Mouse (Mus musculus) embryo, embryonic 11.5 days (tissue): ENCODE measurements around the gene Abr.
A peak's percentile ranks its signal among the peaks of the same experiment; 100 is the strongest.

ENCODE experiments used
- DNase-seq: peaks from one replicate; pipeline ENCODE4 v3.0.0-alpha.2; 2012; ENCODE audit warnings: low read depth, low spot score

Gene Abr

GRCm38 (mm10) chr11:76415001-76415400, 207.1 kb downstream of the Abr start:
- no peak for DNase-seq

DNA sequence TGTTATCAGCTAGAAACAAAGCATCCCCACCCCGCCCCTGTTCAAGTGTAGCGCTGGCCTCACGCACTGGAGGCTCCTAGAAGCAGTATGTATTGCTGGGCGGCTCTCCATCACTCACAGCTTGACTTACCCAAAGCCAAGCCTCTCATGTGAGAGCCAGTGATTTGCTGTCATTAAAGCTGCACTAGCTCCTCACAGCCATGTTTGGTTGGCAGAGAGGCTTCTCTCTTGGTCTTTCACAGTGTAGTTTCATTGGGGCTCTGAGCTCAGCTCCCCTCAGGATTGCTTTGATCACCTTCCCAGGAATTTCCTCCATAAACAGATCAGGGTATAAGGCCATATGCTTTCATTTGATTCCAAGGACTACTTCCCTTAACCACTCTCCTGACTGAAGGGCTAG, 208.9 kb downstream of the Abr start:
- DNase-seq, result no peak

DNA sequence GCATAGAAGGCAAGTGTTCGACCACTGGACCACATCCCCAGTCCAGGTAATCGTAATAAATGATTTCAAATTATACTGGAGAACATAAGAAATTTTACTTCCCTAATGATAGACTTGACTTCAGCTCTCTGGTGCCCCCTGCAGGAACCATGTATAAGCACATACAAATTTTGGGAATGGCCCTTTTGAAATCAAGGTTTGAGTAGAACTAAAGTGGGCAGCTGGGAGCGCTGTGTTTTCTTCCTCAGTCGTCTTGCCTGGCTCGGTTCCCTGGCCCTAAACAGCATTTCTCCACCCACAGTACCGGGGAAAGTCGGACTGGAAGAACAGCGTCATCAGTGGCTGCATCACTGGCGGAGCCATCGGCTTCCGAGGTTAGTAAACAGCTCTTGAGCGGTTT, 211.3 kb downstream of the Abr start:
- DNase-seq, result peak; percentile 49

DNA sequence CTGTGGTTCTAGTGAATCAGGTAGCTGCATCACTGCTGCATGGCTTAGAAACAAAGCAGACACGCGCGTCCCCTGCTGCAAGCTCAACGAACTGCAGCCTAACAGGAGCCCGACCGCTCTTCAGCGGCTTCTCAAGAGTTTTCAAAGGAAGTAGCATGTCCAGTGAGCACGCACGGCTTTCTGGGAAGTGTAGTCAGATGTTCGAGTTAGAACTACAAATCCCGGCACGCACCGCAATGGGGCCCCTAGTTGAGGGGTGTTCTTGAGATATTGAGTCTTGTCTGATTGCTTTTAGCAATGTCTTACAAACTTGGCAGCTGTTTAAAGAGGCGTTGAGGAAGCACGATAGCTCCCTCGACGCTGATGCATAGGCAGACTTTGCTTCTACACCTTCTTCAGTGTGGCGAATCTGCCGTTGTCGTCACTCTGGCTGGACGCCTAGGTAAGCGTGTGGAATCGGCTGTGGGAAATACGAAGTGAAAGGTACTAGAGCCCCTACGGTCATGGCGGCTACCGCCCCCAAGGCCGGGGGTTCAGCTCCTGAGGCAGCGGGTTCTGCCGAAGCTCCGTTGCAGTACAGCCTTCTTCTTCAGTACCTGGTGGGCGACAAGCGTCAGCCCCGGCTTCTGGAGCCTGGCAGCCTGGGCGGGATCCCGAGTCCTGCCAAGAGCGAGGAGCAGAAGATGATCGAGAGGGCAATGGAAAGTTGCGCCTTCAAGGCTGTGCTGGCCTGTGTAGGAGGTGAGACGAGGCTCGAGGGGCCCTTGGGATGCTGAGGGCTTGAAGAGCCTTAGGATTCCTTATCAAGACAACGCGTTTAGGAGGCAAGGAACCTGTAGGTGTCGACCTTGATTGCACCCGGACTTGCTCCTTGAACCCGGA, 215.2 kb downstream of the Abr start, which contains the start of gene Timm22:
TSS of gene Timm22 (plus strand) at position 251 of the 882 bp plus-strand sequence.
- peak; percentile 98 for DNase-seq

- DNase-seq, result no peak
These were observed 216.4 kb downstream of the Abr start for GRCm38 (mm10) chr11:76405626-76406264.

DNA sequence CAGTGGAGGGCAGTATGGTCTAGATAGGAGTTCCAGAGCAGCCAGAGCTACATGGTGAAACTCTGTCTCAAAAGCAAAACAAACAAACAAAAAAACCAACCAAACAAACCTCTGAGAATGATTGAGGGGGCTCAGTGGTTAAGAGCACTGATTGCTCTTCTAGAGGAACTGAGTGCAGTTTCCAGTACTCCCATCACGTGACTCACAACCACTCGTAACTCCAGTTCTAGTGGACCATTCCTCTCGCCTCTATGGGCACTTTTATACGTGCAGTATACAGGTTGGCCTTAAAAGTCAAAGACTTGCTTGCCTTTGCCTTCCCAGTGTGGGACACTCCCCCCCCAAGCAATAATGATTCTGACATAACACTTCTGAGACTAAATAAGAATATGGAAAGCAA, 217.0 kb downstream of the Abr start:
- no peak for DNase-seq

DNA sequence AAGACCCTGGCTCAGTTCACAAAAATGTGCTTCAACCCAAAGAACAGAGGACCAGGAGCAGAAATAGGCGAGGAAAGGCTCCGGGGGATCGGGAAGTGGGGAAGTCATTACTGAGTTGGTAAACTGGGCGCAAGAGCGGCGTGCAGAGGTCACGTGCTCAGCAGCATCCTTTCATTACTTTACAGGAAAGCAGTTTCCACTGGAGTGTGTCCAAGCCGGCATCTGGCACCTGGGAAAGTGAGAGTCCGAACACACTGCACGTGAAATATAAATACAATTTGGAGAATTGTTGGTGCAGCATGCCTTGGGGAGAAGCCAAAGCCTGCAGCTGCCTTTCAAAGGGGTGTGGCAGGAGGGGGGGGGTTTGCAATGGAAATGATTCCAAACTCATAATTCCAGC, 220.7 kb downstream of the Abr start:
- DNase-seq, result no peak

- no peak for DNase-seq
These were observed 222.4 kb downstream of the Abr start for GRCm38 (mm10) chr11:76399587-76400330.

- DNase-seq, result peak; percentile 84
These were observed 223.1 kb downstream of the Abr start, which contains the start of gene Nxn for GRCm38 (mm10) chr11:76398798-76399586. Nxn (minus strand) TSS chr11:76399140.

DNA sequence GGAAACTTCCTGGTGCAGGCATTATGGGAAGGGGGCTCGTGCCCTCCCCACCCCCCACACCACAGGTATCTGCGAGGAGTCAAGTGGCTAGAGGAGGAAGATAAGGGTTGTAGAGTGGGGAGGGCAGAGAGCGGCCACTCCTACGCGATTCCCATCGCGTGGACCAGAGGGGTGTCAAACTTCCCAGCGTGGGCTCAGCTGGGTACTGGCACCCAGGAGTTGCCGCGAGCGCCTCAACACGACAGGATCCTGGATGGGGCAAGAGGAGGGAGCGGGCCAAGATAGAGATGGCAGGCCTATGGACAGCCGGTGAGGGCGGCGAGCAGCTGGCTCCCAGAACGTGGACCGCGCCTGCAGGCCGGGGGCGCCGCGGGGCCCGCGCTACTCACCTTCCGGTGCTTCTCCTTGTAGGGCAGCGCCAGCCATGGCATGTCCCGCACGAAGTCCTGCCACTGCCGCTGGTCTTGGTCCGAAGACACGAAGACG, 223.8 kb downstream of the Abr start:
- DNase-seq, result no peak

DNA sequence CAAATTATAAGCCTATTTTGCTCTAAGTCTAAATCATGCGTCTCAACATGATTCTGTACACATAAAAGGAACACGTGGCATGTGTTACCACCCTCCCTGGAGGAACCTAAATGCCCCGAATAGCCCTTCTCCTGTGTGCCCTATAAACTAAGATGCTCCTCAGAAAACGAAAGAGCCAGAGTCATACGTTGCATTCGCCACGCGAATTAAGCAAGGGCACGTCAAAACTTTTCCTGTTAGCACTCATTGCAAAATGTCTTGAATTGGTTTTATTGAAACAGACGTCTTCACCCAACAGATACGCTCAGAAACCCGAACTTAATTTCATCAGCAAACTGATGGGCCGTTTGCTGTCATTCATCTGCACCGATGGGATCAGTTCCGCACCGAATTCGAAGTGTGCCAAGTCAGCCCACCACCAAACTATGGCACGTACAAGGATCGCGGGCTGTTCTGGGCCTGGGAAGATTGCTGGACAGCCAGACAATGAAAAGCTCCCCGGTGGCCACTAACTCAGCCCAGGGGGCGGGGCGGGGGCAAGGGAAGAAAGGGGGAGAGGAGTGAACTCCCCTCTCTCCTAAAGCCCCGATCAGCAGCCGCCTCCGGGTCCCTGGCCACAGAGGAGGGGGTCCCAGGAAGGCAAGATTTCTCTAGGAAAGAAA, 224.3 kb downstream of the Abr start:
- peak; percentile 62 for DNase-seq

DNA sequence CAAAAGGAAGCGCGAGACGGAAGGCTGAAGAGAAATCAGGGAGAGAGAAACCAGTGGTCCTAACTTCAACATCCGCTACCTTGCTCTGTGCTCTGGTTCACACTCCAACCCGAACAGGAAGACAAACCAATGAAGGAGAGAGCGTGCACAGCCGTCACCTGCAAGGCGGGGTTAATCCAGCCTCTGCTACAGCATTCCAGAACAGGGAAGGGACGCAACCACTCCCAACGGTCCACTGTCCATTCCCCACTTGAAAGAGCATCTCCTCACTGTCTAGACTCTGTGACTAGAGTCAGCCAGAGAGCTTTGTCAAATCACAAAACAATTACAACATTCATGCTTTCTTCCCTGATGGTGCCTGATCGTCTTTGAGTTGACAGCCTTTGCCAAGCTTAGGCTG, 229.1 kb downstream of the Abr start:
- no peak for DNase-seq

DNA sequence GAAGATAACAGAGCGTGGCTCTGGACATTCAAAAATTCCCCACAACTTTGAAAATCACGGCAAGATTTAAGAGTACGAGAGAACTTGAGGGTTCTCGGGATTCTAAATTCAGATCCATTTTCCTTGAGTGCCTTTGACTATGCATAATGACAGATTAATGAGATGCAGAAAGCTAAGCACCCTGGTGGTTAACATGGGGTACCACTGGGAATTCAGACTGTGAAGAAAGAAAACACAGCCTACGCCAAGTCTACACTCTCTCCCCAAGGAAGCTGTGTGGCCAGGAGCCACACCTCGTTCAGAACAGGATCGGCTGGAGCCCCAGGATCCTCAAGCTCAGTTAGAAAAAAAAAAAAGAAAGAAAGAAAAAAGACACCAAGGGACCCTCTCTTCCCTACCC, 229.6 kb downstream of the Abr start:
- no peak for DNase-seq

DNA sequence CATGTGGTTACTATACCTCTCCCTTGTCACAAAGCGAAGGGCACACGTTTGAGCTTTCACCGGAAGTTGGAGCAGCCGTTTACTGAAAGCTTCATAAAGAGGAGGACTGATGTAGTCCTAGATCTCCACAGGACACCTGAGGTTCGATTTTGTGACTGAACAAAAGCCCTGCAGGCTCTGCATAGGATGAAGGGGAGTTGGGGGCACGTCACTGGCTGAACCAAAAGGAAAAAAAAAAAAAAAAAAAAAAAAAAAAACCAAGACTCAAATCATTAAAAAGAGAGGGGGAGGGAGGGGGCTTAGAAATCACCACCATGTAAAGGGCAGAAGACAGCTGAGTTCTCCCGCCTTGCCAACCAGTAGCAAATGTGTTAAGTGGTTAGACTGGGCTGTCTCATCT, 233.4 kb downstream of the Abr start:
- no peak for DNase-seq

GRCm38 (mm10) chr11:76387097-76387496, 235.0 kb downstream of the Abr start:
- DNase-seq, result no peak

DNA sequence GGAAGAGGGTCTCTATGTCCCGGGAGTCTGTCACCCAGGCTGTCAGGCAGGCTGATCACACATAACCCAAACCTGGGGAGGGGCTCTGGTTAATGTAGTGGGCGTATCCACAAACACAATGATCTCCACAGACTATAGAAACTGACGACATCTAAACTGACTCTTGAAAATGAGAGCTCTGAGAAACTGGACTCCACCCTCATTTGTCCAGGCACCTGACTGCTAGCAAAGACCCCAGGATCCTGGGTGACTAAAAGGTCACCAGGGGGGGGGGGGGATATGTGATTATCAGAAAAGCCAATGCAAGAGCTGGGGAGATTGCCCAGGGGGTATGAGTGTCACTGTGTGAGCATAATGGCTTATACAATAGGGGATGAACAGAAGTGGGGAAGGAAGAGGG, 236.4 kb downstream of the Abr start:
- DNase-seq, result no peak

- no peak for DNase-seq
These were observed 237.1 kb downstream of the Abr start for GRCm38 (mm10) chr11:76385017-76385416.

DNA sequence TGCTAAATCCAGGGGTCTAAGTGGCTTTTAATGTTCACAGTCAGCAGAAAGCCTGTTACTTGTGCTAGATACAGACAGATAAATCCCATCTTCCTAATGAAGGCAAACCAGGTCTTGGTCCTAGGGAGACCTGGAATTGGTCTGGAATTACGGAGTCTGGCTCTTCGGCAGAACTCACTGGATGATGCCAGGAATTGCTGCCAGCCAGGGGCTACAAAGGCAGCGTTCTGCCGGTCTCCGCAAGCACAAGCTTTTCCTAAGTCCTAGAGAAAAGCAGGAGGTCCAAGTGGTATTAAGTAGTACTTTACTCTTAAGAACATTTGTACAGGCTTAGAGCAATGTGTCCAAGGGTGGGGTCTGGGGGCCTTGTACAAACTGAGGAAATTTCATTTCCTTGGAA, 237.8 kb downstream of the Abr start:
- DNase-seq, result no peak

- no peak for DNase-seq
These were observed 239.3 kb downstream of the Abr start for GRCm38 (mm10) chr11:76382711-76383324.

GRCm38 (mm10) chr11:76381201-76381885, 240.8 kb downstream of the Abr start:
- DNase-seq, result no peak
